Mouse (Mus musculus): ENCODE measurements around the gene Csn1s1.

Csn1s1 gene

DNA sequence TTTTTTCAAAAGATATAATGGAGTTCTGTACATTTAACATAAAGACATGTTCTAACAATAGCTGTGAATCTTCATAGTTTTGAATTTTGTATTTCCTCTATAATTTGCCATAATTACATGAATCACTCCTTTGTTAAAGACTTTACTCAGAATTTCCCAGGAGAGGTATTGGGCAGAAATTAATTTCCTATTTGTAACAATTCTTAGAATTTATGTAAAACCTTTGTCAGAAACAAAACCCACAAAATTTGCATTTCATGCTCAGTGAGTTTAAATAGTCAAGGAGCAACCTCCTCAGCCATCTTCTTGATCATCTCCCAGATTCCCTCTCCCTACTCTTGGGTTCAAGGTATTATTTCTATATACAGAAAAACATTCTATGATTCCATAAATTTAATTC lies at the start of gene Csn1s1:
Csn1s1 (plus strand) TSS at position 301 of the 400 bp plus-strand sequence.
- DNase-seq (ENCODE audit: low spot score): no peak

- no peak for DNase-seq (ENCODE audit: low spot score)
Measured at GRCm38 (mm10) chr5:87622681-87623080, 43.3 kb upstream of the Csn1s1 start.

DNA sequence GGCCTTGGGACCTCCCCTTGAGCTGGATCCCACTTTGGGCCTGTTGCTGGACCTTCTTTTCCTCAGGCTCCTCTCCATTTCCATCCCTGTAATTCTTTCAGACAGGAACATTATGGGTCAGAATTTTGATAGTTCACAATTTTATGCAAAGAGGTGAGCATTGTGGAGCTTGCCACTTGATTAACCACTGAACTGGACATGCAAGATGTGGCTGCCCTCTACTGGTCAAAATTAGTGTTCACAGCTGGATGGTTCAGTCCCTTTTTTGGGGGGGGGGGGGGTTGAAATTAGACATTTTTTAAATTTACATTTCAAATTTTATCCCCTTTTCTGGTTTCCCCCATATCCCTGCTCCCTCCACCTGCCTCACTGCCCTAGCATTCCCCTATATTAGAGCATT lies 23.2 kb upstream of the Csn1s1 start:
- DNase-seq (ENCODE audit: low spot score): no peak

DNA sequence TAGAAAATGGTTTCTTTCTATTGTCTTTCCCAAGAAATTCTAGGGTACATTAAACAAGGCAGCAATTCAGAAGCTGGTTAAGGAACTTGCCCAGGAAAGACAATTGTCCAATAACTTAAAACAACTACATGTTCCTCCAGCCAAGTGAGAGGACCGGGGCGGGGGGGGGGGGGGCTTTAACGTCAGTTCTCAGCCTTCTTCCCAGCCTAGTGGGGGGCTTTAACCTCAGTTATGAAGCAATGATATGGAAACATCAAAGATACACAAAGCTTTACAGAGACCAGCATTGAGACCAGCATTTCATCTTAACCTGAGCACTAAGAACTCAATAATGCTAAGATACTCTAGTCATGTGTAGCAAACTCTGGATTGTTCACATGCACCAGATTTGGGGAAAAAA lies 33.5 kb downstream of the Csn1s1 start, which contains the start of gene Csn2:
Csn2 (minus strand) TSS at position 101 of the 400 bp plus-strand sequence.
- DNase-seq (ENCODE audit: low spot score): no peak

DNA sequence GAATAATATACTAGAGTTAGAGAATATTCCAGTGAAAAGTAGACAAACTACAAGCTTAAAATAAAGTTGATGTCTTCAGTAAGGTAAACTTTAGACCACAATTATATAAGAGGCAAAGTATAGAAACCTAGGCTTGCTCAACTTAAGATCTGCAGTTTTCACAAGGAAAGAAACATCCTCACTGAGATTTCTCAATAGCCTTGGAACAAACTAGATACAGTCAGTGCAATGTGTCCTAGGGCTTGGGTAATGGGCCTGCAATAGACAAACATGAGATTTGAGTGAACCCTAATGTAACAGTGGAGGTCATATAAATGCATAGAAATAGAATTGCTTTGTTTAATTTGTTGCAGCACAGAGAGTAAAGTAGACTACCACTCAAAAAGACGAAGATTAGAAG lies 39.9 kb downstream of the Csn1s1 start:
- DNase-seq (ENCODE audit: low spot score): no peak
